Mouse (Mus musculus) adrenal gland, adult 8-10 months (tissue): Measurements from ENCODE around the gene Tmem235. TPM values are rescaled to one million over a fixed set of nuclear protein-coding genes. Genes with fewer than 3 reads are reported as not detected.

Experiments used
- DNase-seq: peaks from one replicate; pipeline ENCODE4 v3.0.0; 2022
- total RNA-seq, 4 experiments: library from RNA; stranded (reverse); gene quantifications; 2 replicates each; pipeline ENCODE4 v1.2.4; 2022

Gene Tmem235
- total RNA-seq, 4 experiments from 2014 or later, result not detected

- DNase-seq, result no peak
Measured at GRCm38 (mm10) chr11:117891581-117892175, 31.1 kb downstream of the Tmem235 start.

GRCm38 (mm10) chr11:117892199-117892598 is 31.6 kb downstream of the Tmem235 start:
- no peak for DNase-seq

GRCm38 (mm10) chr11:117894676-117895075 is 34.1 kb downstream of the Tmem235 start:
- no peak for DNase-seq

GRCm38 (mm10) chr11:117896533-117896932 is 36.0 kb downstream of the Tmem235 start:
- no peak for DNase-seq

- no peak for DNase-seq
Measured at GRCm38 (mm10) chr11:117902282-117902681, 41.7 kb downstream of the Tmem235 start.

GRCm38 (mm10) chr11:117904442-117904841 is 43.9 kb downstream of the Tmem235 start:
- DNase-seq, result no peak

GRCm38 (mm10) chr11:117909337-117909736 is 48.8 kb downstream of the Tmem235 start:
- DNase-seq, result no peak

GRCm38 (mm10) chr11:117912684-117913352 is 52.3 kb downstream of the Tmem235 start:
- DNase-seq, result peak; percentile 76

- no peak for DNase-seq
Measured at GRCm38 (mm10) chr11:117914531-117914930, 54.0 kb downstream of the Tmem235 start.

Other genes starting within 250 kb of the Tmem235 start
- 10 to 100 TPM; 22.3 to 41.0 (median 31.9) TPM for gene Tnrc6c, start 206.5 kb upstream of the Tmem235 start, total RNA-seq
- 1 to 10 TPM; 1.5 to 3.3 (median 3.0) TPM for gene Tmc8, start 78.7 kb upstream of the Tmem235 start, total RNA-seq
- gene Tmc6, start 78.6 kb upstream of the Tmem235 start, total RNA-seq, result 10 to 100 TPM; 28.2 to 50.0 (median 40.7) TPM
- gene 6030468B19Rik, start 63.1 kb upstream of the Tmem235 start, total RNA-seq, result not detected
- gene Gm20708, start 51.1 kb upstream of the Tmem235 start, total RNA-seq, result 1 to 10 TPM in 2 of 4 experiments, under 1 TPM in 2; 0.59 to 3.4 (median 1.3) TPM
- gene Syngr2, start 51.1 kb upstream of the Tmem235 start, total RNA-seq, result 100 to 1,000 TPM in 2 of 4 experiments, 10 to 100 TPM in 2; 86.0 to 110 (median 103) TPM
- gene Afmid, start 34.8 kb upstream of the Tmem235 start, total RNA-seq, result 10 to 100 TPM in 2 of 4 experiments, 1 to 10 TPM in 2; 5.1 to 17.0 (median 10.2) TPM
- gene Tk1, start 34.7 kb upstream of the Tmem235 start, total RNA-seq, result 1 to 10 TPM; 2.4 to 5.0 (median 4.3) TPM
- 1 to 10 TPM; 1.2 to 2.5 (median 1.7) TPM for gene Birc5, start 11.5 kb upstream of the Tmem235 start, total RNA-seq
- 10 to 100 TPM; 16.4 to 16.7 (median 16.5) TPM for gene Tha1, start 12.7 kb downstream of the Tmem235 start, total RNA-seq
- gene Socs3, start 109.3 kb downstream of the Tmem235 start, total RNA-seq, result 10 to 100 TPM in 1 of 4 experiments, 1 to 10 TPM in 3; 4.4 to 14.6 (median 5.4) TPM
- gene Pgs1, start 125.5 kb downstream of the Tmem235 start, total RNA-seq, result 10 to 100 TPM; 52.7 to 76.9 (median 68.2) TPM